ENCODE assay signal across 10 mouse cellular contexts in the genomic region with DNA sequence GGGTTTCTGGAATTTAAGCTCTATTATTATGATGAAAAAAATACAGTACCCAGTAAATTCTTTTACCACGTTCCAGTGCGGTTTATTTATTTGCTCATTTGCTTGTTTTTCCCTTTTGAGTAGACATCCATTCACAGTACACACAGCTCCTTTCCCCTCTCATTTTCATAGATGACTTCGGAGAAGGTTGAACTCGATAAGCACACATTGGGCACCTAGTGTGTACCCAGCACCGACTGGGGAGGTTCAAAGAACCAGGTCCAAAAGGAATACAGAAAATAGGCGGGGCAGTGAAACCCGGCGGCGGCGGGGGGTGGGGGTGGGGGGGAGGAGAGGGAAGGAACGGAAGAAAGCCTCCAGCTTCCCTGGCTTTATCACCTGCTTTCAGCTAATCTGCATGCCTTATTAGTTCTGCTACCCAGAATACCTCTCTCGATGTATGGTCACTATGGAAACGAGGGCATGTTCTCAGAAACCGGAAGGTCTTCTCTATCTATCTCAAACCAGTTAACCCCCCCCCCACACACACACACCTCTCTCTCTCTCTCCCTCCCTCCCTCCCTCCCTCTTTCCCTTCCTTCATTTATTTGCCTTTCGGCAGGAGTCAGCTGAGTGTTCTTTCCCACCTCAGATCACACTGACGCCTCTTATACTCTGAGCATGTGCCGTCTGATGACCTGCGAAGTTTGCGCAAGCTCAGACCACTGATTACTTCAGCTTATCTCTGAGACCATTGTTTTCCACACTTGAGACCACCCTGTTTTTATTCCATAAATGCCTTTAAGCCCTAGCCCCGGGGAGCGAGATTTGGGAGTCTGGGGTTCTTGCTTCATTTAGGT. TPM values are rescaled to one million over a fixed set of nuclear protein-coding genes. Genes with fewer than 3 reads are reported as not detected.
A peak's percentile ranks its signal among the peaks of the same experiment; 100 is the strongest.
DNase-seq lines count a peak whose midpoint lies in the region; ATAC-seq and TF ChIP-seq lines count a peak whose summit lies in the region.
"Had no signal": no experiment of that assay in that cellular context is flagged by ENCODE, and none has a peak within 500 bp of the region (broad histone marks: within the 10 kb centered on the region; RNA-seq: fewer than 3 reads in every experiment).

No protein-coding gene starts in this region.

- TF ChIP-seq CTCF in intestine, postnatal 0 days (IDR thresholded peaks at IDR 0.05; ENCODE audit: low read depth): no peak
- no peak for TF ChIP-seq CTCF in brain, embryonic 14.5 days (IDR thresholded peaks at IDR 0.05; ENCODE audit: borderline replicate concordance, extremely low read depth, insufficient read depth, insufficient read length)

- H3K4me1 ChIP-seq in intestine, embryonic 14.5 days (replicated peaks; ENCODE audit: control insufficient read depth, insufficient read depth, low read length): 0 out of 2 replicates have a peak, but pooled peaks cover 5% of the 10 kb centered on the region
- H3K4me1 ChIP-seq in intestine, postnatal 0 days (replicated peaks; ENCODE audit: control insufficient read depth, insufficient read depth, low read length): no peaks in the 10 kb centered on the region
- H3K4me1 ChIP-seq in forebrain, embryonic 12.5 days: peaks cover 29% of the 10 kb centered on the region
- H3K4me1 ChIP-seq in limb, embryonic 13.5 days: peaks cover 43% of the 10 kb centered on the region

- H3K27ac ChIP-seq in intestine, embryonic 14.5 days (ENCODE audit: low read depth): no peak overlapping the region
- H3K27ac ChIP-seq in intestine, postnatal 0 days (ENCODE audit: low read depth, low read length): no peak overlapping the region
- peak overlapping the region; percentile 0; the same call in 1 of the 2 replicates for H3K27ac ChIP-seq in forebrain, embryonic 12.5 days
- H3K27ac ChIP-seq in limb, embryonic 13.5 days: peak overlapping the region; percentile 23; the same call in 1 of the 2 replicates
- H3K27ac ChIP-seq: macrophage had no signal

- no peak for DNase-seq in intestine, embryonic 14.5 days (ENCODE audit: low spot score)
- DNase-seq in brain, embryonic 14.5 days (ENCODE audit: low read depth): peak; percentile 81
- DNase-seq in spleen, adult 18-20 months: no peak
- no peak for DNase-seq in right cerebral cortex, postnatal 10 days (ENCODE audit: low spot score in 2 of 2)
- DNase-seq in thymus, postnatal 0 days (ENCODE audit: low spot score): no peak
- DNase-seq: cerebellum, adult 8-10 months had no signal

- 37% methylated on average over 21 of the region's 21 CpGs for WGBS in intestine, embryonic 14.5 days
- WGBS in intestine, postnatal 0 days: 31% methylated on average over 19 of the region's 21 CpGs
- WGBS in forebrain, embryonic 12.5 days: 35% methylated on average over 21 of the region's 21 CpGs
- WGBS in limb, embryonic 13.5 days: 33% methylated on average over 20 of the region's 21 CpGs

- no peak for ATAC-seq in intestine, embryonic 14.5 days (replicated peaks; ENCODE audit: low FRiP score, low TSS enrichment, low read depth)
- no peak for ATAC-seq in intestine, postnatal 0 days
- ATAC-seq in forebrain, embryonic 12.5 days (ENCODE audit: low FRiP score): peak; percentile 83
- 0 out of 2 replicates have a peak, but pooled peaks have one; percentile 24 for ATAC-seq in limb, embryonic 13.5 days (ENCODE audit: low FRiP score, low read depth)

- no peaks in the 10 kb centered on the region for H3K9me3 ChIP-seq in intestine, embryonic 14.5 days (ENCODE audit: control insufficient read depth, low read length)
- H3K9me3 ChIP-seq in intestine, postnatal 0 days (ENCODE audit: control insufficient read depth): no peaks in the 10 kb centered on the region
- no peaks in the 10 kb centered on the region for H3K9me3 ChIP-seq in forebrain, embryonic 12.5 days
- no peaks in the 10 kb centered on the region; the same call in 1 of the 2 replicates for H3K9me3 ChIP-seq in limb, embryonic 13.5 days

- no peak overlapping the region for H3K9ac ChIP-seq in intestine, embryonic 14.5 days (ENCODE audit: low read length)
- H3K9ac ChIP-seq in intestine, postnatal 0 days (ENCODE audit: low read depth, low read length): no peak overlapping the region
- no peak overlapping the region for H3K9ac ChIP-seq in forebrain, embryonic 12.5 days
- H3K9ac ChIP-seq in limb, embryonic 13.5 days: no peak overlapping the region

- H3K27me3 ChIP-seq in intestine, embryonic 14.5 days (replicated peaks; ENCODE audit: control insufficient read depth, insufficient read depth, low read length): no peaks in the 10 kb centered on the region
- H3K27me3 ChIP-seq in intestine, postnatal 0 days (replicated peaks; ENCODE audit: control insufficient read depth, insufficient read depth, low read length): no peaks in the 10 kb centered on the region
- no peaks in the 10 kb centered on the region for H3K27me3 ChIP-seq in forebrain, embryonic 12.5 days
- H3K27me3 ChIP-seq in limb, embryonic 13.5 days: no peaks in the 10 kb centered on the region

- no peak overlapping the region for H3K4me3 ChIP-seq in intestine, embryonic 14.5 days (ENCODE audit: low read depth, low read length)
- H3K4me3 ChIP-seq in intestine, postnatal 0 days (ENCODE audit: low read depth, low read length): no peak overlapping the region
- peak overlapping the region; percentile 12; the same call in 1 of the 2 replicates for H3K4me3 ChIP-seq in forebrain, embryonic 12.5 days (replicated peaks)
- peak overlapping the region; percentile 15 for H3K4me3 ChIP-seq in limb, embryonic 13.5 days

- TF ChIP-seq POLR2A in brain, embryonic 14.5 days (IDR thresholded peaks at IDR 0.05; ENCODE audit: borderline replicate concordance, extremely low read depth, insufficient read depth, insufficient read length, poor library complexity, severe bottlenecking): no peak

- H3K36me3 ChIP-seq in intestine, embryonic 14.5 days (ENCODE audit: control insufficient read depth, insufficient read depth, low read length): no peaks in the 10 kb centered on the region
- H3K36me3 ChIP-seq in intestine, postnatal 0 days (ENCODE audit: control insufficient read depth, insufficient read depth): no peaks in the 10 kb centered on the region
- no peaks in the 10 kb centered on the region for H3K36me3 ChIP-seq in forebrain, embryonic 12.5 days (replicated peaks)
- H3K36me3 ChIP-seq in limb, embryonic 13.5 days: no peaks in the 10 kb centered on the region

- 0 out of 2 replicates have a peak overlapping the region, but pooled peaks have one; percentile 15 for H3K4me2 ChIP-seq in intestine, embryonic 14.5 days (ENCODE audit: low read length)
- no peak overlapping the region for H3K4me2 ChIP-seq in intestine, postnatal 0 days (replicated peaks; ENCODE audit: low read depth)
- H3K4me2 ChIP-seq in forebrain, embryonic 12.5 days: peak overlapping the region; percentile 40
- peak overlapping the region; percentile 53 for H3K4me2 ChIP-seq in limb, embryonic 13.5 days (replicated peaks)

RNA-seq across cellular contexts. Expression of a gene that starts 25.3 kb away (rescaled TPM):
- 167 and 173 TPM in 2 replicates for polyA plus RNA-seq in intestine, embryonic 14.5 days (2014; fragmentation: Nextera tagmentation; extraction: Ambion mirVana)
- polyA plus RNA-seq in intestine, postnatal 0 days (2015; fragmentation: Nextera tagmentation; extraction: Ambion mirVana): 43.7 and 47.7 TPM in 2 replicates
- 124 and 338 TPM in 2 replicates for polyA plus RNA-seq in brain, embryonic 14.5 days (2012; rRNA removed)
- 1,306 and 1,372 TPM in 2 replicates for polyA plus RNA-seq in forebrain, embryonic 12.5 days (2016; fragmentation: Nextera tagmentation; extraction: Ambion mirVana)
- polyA plus RNA-seq in limb, embryonic 13.5 days (2015; fragmentation: Nextera tagmentation; extraction: Ambion mirVana): 173 and 179 TPM in 2 replicates
- polyA plus RNA-seq in thymus, postnatal 0 days (2015; fragmentation: Nextera tagmentation; extraction: Ambion mirVana): 4.0 and 5.8 TPM in 2 replicates

Comparison
In these comparisons a context has a peak if more than half of its experiments do, and no peak if none do; other contexts are left out.
1. ATAC-seq: peak in forebrain, embryonic 12.5 days (single experiment) and limb, embryonic 13.5 days (single experiment); none in intestine, embryonic 14.5 days (single experiment) and intestine, postnatal 0 days (single experiment).
2. H3K27ac ChIP-seq: peak in forebrain, embryonic 12.5 days (single experiment) and limb, embryonic 13.5 days (single experiment); none in intestine, embryonic 14.5 days (single experiment) and intestine, postnatal 0 days (single experiment).
3. H3K4me3 ChIP-seq: peak in forebrain, embryonic 12.5 days (single experiment) and limb, embryonic 13.5 days (single experiment); none in intestine, embryonic 14.5 days (single experiment) and intestine, postnatal 0 days (single experiment).